Mouse (Mus musculus) limb, embryonic 11.5 days (tissue): Measurements from ENCODE around the gene Ddx19a. TPM values are rescaled to one million over a fixed set of nuclear protein-coding genes. Genes with fewer than 3 reads are reported as not detected.

Experiments used
- ATAC-seq: fragments of 200-750 bp; cut with Nextera tagmentation; 2 replicates; pipeline ENCODE4 v1.8.0; 2017; ENCODE audit warnings: low read depth; ENCODE audit not compliant: insufficient number of reproducible peaks, low FRiP score, low TSS enrichment
- DNase-seq: peaks from one replicate; pipeline ENCODE4 v3.0.0-alpha.2; 2015; ENCODE audit warnings: low spot score
- H3K27ac ChIP-seq: fragments of 300-500 bp; sonication (generic); replicated peaks from 2 replicates; pipeline ENCODE4 v1.5.1; 2014; ENCODE audit warnings: low read depth, mild to moderate bottlenecking, low read length
- H3K27me3 ChIP-seq: fragments of 300-500 bp; sonication (generic); 2 replicates; pipeline ENCODE4 v1.6.1; 2014; ENCODE audit warnings: mild to moderate bottlenecking, low read length, mixed read lengths; ENCODE audit not compliant: control insufficient read depth, insufficient read depth
- H3K36me3 ChIP-seq: fragments of 300-500 bp; sonication (generic); 2 replicates; pipeline ENCODE4 v1.6.1; 2014; ENCODE audit warnings: mild to moderate bottlenecking, low read length, moderate library complexity, mixed read lengths; ENCODE audit not compliant: control insufficient read depth, insufficient read depth
- H3K4me1 ChIP-seq: fragments of 300-500 bp; sonication (generic); 2 replicates; pipeline ENCODE4 v1.6.1; 2014; ENCODE audit warnings: low read length, mixed read lengths; ENCODE audit not compliant: control insufficient read depth, insufficient read depth
- H3K4me2 ChIP-seq: fragments of 300-500 bp; sonication (generic); 2 replicates; pipeline ENCODE4 v1.6.1; 2014; ENCODE audit warnings: low read depth, mild to moderate bottlenecking, moderate library complexity; ENCODE audit not compliant: severe bottlenecking
- H3K4me3 ChIP-seq: fragments of 300-500 bp; sonication (generic); 2 replicates; pipeline ENCODE4 v1.5.1; 2014; ENCODE audit warnings: low read depth, low read length
- H3K9ac ChIP-seq: fragments of 300-500 bp; sonication (generic); 2 replicates; pipeline ENCODE4 v1.6.1; 2014; ENCODE audit warnings: mild to moderate bottlenecking, low read length
- H3K9me3 ChIP-seq: fragments of 300-500 bp; sonication (generic); 2 replicates; pipeline ENCODE4 v1.6.1; 2016; ENCODE audit warnings: low read length; ENCODE audit not compliant: control insufficient read depth
- WGBS: fragments of 180-500 bp; shearing (Covaris S2); extraction: QIAGEN DNeasy Blood & Tissue Kit; methylation state at CpG from one replicate; pipeline ENCODE4 v1.1.7; 2014; 5-methylcytosine and 5-hydroxymethylcytosine counted together
- polyA plus RNA-seq: library from polyadenylated mRNA; unstranded; fragments of >200 nt; fragmentation: Nextera tagmentation; extraction: Ambion mirVana; gene quantifications from 2 replicates; pipeline ENCODE4 v1.2.1, GENCODE M21; 2014

Gene Ddx19a
- polyA plus RNA-seq, 1 experiment from 2014 or later, result 34.1 TPM

DNA sequence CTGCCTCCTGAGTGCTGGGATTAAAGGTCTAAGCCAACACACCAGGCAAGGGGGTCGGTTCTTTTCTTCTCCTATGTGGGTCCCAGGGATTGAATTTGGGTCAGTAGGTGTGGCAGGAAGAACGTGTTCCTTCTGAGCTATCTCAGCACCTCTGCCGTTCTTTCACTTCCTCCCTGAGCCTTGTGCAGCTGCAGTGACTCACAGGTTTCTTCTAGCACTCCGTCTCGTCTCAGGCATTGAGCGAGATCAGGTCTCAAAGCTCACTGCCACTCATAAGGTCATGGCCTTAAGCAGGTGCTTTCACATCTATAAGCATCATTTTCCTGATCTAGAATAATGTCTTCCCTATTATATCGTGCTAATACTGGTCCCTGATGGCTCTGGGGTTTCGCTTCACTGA lies 42.8 kb downstream of the Ddx19a start:
- H3K36me3 ChIP-seq, result peaks cover 16% of the 10 kb centered on the region
- ATAC-seq, result no peak
- no peaks in the 10 kb centered on the region for H3K27me3 ChIP-seq
- no peak overlapping the region for H3K4me2 ChIP-seq
- H3K27ac ChIP-seq, result no peak overlapping the region
- no peaks in the 10 kb centered on the region for H3K9me3 ChIP-seq
- H3K4me3 ChIP-seq, result no peak overlapping the region
- no peak for DNase-seq
- no peaks in the 10 kb centered on the region for H3K4me1 ChIP-seq
- H3K9ac ChIP-seq, result no peak overlapping the region
- WGBS, result 81% methylated on average over 8 of the region's 8 CpGs

DNA sequence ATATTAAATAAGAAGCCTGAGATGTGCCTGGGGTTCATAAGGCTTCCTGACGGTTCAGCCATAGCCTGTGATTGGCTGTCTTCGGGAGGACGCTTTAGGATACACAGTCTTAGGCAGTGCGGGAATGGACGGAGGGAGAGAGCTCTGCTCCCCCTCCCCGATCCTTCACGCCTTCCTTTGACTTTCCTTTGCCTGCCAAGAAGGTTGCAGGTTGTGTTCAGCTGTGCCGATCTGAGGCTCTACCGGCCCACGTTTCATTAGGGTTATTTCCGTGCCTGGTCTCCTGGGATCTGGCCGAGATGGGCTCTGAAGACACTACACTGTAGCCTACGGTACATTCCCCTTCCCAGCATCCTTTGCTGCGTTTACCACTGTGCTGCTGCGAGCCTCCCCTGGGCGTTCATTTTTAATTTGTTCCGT lies 47.5 kb downstream of the Ddx19a start:
- no peaks in the 10 kb centered on the region for H3K9me3 ChIP-seq
- DNase-seq, result no peak
- no peak overlapping the region for H3K9ac ChIP-seq
- ATAC-seq, result no peak
- H3K4me1 ChIP-seq, result no peaks in the 10 kb centered on the region
- H3K27me3 ChIP-seq, result no peaks in the 10 kb centered on the region
- 87% methylated on average over 17 of the region's 17 CpGs for WGBS
- peaks cover 9% of the 10 kb centered on the region for H3K36me3 ChIP-seq
- no peak overlapping the region for H3K27ac ChIP-seq
- no peak overlapping the region for H3K4me2 ChIP-seq
- no peak overlapping the region for H3K4me3 ChIP-seq

DNA sequence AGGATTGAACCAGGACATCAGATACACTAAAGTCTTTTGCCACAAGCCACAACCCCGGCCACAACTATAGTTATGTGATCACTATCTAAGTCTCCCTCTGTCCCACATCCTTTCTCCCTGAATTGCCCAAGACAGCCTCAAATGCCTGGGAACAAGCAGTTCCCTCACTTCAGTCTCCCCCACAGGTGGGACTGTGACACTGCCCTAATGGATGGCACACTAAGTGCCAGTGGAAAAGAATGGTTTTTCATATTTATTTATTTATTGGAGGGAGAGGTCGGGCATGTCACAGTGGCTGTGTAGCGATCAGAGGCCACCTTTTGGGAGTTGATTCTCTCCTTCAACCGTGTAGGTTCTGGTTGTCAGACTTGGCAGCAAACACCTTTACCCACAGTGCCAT lies 51.9 kb downstream of the Ddx19a start:
- WGBS, result 87% methylated on average over 4 of the region's 4 CpGs
- no peak overlapping the region for H3K27ac ChIP-seq
- no peak for ATAC-seq
- no peaks in the 10 kb centered on the region for H3K4me1 ChIP-seq
- no peak overlapping the region for H3K4me2 ChIP-seq
- no peaks in the 10 kb centered on the region for H3K27me3 ChIP-seq
- H3K9me3 ChIP-seq, result no peaks in the 10 kb centered on the region
- no peak overlapping the region for H3K9ac ChIP-seq
- no peak overlapping the region for H3K4me3 ChIP-seq
- H3K36me3 ChIP-seq, result peaks cover 2% of the 10 kb centered on the region
- DNase-seq, result no peak

DNA sequence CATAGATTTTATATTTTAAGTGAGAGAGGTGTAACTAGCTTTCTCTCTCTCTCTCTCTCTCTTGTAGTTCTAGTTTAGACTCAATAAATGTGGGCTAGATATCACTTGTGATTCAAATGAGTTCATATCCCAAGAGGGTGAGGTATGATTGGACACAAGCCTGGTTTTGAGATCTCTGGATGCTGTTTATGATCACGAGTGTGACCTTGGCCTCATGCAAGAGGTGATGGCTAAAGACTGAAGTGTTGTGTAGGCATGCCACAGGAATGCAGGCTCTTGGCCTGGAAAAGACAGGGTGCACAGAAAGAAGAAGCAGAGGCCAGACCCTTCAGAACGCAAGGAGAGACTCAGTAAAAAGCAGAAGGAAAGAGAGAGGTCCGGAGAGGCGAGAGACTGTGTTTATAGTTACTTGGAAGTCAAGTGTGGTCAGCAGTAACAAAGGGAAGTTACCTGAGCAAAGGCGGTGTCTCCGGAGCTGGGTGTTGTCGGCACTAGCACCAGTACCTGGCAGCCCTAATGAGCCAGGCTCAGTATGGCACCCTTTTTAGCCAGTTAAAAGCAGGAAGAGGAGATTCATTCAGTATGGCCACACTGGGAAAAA lies 53.2 kb downstream of the Ddx19a start:
- H3K9ac ChIP-seq, result no peak overlapping the region
- H3K27me3 ChIP-seq, result no peaks in the 10 kb centered on the region
- no peak for ATAC-seq
- no peak overlapping the region for H3K4me2 ChIP-seq
- no peak overlapping the region for H3K27ac ChIP-seq
- 90% methylated on average over 7 of the region's 7 CpGs for WGBS
- H3K9me3 ChIP-seq, result no peaks in the 10 kb centered on the region
- H3K36me3 ChIP-seq, result peaks cover 2% of the 10 kb centered on the region
- no peaks in the 10 kb centered on the region for H3K4me1 ChIP-seq
- no peak for DNase-seq
- no peak overlapping the region for H3K4me3 ChIP-seq

DNA sequence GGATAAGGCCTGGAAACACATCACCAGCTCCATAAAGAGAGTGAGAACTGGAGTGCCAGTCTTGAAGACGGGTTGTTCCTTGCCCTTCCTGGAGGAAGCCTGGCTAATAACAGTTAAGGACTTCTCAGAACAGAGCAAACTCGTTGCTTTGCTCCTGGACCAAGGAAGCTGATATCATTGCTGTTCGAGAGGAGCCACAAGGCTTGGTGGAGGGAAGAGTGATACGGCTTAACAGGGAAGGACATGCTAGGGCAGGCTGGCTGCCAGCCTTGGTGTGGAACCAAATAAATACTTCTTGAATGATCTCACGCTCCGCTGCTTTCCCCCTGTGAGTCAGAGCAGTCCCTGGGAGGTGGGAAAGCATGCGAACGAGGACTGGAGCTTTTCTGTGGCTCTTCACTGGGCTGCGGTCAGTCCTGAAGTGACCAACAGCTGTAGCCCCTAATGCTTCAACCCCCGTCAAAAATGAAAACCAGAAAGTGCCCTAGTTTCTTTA lies 56.1 kb downstream of the Ddx19a start:
- Histone ChIP-seq H3K9me3 (no peaks in the 10 kb centered on the region), H3K4me3 (no peak overlapping the region), H3K27me3 (no peaks in the 10 kb centered on the region), H3K4me1 (no peaks in the 10 kb centered on the region), H3K4me2 (no peak overlapping the region), H3K9ac (no peak overlapping the region), H3K27ac (no peak overlapping the region), H3K36me3 (peaks cover 2% of the 10 kb centered on the region)
- WGBS, result 88% methylated on average over 10 of the region's 10 CpGs
- DNase-seq (no peak), ATAC-seq (no peak)

DNA sequence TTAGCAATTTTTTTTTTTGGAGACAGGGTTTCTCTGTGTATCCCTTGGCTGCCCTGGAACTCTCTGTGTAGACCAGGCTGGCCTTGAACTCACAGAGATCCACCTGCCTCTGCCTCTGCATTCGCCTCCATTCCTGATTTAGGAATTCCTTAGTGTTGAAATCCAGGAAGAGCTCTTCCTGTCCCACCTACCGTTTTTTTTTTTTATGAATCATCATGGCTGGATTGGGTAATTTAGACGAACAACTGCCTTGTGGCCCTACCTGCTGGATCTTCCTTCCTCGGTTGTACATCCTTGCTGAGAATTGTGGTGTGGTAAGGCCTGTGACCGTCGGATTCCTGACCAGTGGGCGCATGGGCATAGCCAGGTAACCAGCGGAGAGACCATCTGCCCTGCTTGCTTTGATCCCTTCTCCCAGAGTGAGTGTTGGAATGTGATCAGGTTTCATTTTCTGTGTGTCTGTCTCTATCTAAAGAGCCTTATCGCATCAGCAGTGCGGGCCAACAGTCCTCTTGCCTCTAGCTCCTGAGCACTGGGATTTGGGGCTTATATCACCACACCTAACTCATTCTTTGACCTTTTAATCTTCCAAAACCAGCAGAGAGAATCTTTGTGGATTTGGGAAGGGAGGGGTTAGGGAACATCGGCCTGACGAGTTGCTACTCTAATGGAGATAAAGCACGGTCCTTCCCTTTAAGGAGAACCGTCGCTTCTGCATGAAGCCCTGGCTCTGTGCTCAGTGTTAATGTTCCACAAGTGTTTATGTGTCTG lies 56.7 kb downstream of the Ddx19a start:
- DNase-seq, result no peak
- no peak for ATAC-seq
- Histone ChIP-seq H3K9me3 (no peaks in the 10 kb centered on the region), H3K27me3 (no peaks in the 10 kb centered on the region), H3K9ac (no peak overlapping the region), H3K36me3 (peaks cover 2% of the 10 kb centered on the region), H3K27ac (no peak overlapping the region), H3K4me3 (no peak overlapping the region), H3K4me1 (no peaks in the 10 kb centered on the region), H3K4me2 (no peak overlapping the region)
- WGBS, result 83% methylated on average over 15 of the region's 15 CpGs

DNA sequence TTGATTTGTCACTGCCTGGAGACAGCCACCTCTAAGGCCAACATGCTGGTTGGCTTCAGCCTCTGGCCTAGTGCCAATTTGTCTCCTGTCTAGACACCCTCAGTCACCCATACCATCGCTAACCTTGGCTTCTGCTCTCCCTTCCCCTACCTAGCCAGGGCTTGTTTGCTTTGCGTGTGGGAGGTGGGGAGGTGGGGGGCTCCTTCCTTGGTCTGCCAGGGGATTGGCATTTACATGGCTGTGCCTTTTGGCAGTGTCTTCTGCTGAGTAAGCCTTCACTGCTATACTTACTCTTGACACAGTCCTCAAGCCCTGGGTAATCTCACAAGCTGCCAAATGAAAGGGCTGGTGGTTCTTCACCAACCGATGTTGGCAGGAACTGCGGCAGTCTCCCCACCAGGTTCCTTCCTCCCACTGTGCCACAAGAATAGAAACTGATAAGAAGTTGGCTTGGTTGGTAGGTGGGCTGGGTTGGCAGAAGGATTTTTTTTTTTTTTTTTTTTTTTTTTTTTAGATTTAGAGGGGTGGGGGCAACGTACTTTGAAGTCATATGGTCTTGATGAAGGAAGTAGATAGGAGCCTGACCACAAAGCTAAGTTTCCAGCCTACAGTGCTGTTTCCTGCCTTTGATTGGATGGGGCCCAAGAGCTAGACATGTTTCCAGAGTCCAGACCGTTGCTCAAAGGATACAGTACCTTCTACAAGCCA lies 58.6 kb downstream of the Ddx19a start:
- H3K4me3 ChIP-seq, result no peak overlapping the region
- no peaks in the 10 kb centered on the region for H3K27me3 ChIP-seq
- DNase-seq, result no peak
- H3K36me3 ChIP-seq, result peaks cover 2% of the 10 kb centered on the region
- WGBS, result 81% methylated on average over 6 of the region's 6 CpGs
- no peaks in the 10 kb centered on the region for H3K4me1 ChIP-seq
- no peaks in the 10 kb centered on the region for H3K9me3 ChIP-seq
- no peak overlapping the region for H3K9ac ChIP-seq
- no peak for ATAC-seq
- no peak overlapping the region for H3K27ac ChIP-seq
- H3K4me2 ChIP-seq, result no peak overlapping the region

DNA sequence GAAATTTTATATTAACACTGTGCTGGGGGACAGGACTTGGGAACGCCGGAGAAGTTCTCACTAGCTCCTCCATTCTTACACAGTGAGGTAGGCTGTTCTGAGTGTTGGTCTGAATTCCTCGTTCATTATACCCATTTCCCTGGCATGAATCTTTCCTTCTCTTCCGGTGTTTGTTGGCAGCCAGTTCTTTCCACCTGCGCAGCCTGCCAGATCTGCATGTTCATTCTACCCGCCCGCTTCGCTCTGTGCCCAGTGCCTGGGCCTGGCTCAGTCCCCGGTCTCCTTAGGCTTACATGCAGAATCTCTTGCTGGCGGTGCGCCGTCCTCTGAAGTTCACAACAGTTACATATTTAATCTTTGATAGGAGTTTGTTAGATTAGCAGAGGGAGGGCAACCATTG lies 61.4 kb downstream of the Ddx19a start:
- ATAC-seq (no peak), DNase-seq (no peak)
- no peak overlapping the region for H3K27ac ChIP-seq
- no peaks in the 10 kb centered on the region for H3K27me3 ChIP-seq
- H3K9me3 ChIP-seq, result no peaks in the 10 kb centered on the region
- no peak overlapping the region for H3K9ac ChIP-seq
- WGBS, result 96% methylated on average over 12 of the region's 12 CpGs
- no peaks in the 10 kb centered on the region for H3K4me1 ChIP-seq
- H3K4me3 ChIP-seq, result no peak overlapping the region
- H3K4me2 ChIP-seq, result no peak overlapping the region
- H3K36me3 ChIP-seq, result no peaks in the 10 kb centered on the region; the same call in 1 of the 2 replicates
